Comparison of ENCODE assay signal across 28 mouse cellular contexts in genomic region chr2:90528107-90528506, GRCm38 (mm10). TPM values are rescaled to one million over a fixed set of nuclear protein-coding genes. Genes with fewer than 3 reads are reported as not detected.
A peak's percentile ranks its signal among the peaks of the same experiment; 100 is the strongest.
DNase-seq lines count a peak whose midpoint lies in the region; ATAC-seq lines count a peak whose summit lies in the region.
"Had no signal": no experiment of that assay in that cellular context is flagged by ENCODE, and none has a peak within 500 bp of the region (broad histone marks: within the 10 kb centered on the region; RNA-seq: fewer than 3 reads in every experiment).

No protein-coding gene starts in this region.

- H3K9me3 ChIP-seq in midbrain, embryonic 16.5 days (replicated peaks; ENCODE audit: control insufficient read depth, low read length, poor library complexity, severe bottlenecking), result no peaks in the 10 kb centered on the region
- H3K9me3 ChIP-seq in midbrain, embryonic 15.5 days, result no peaks in the 10 kb centered on the region
- H3K9me3 ChIP-seq: embryonic facial prominence, embryonic 10.5 days; embryonic facial prominence, embryonic 15.5 days; forebrain, embryonic 12.5 days; heart, embryonic 15.5 days; limb, embryonic 12.5 days; liver, embryonic 15.5 days; midbrain, embryonic 10.5 days had no signal

- no peak overlapping the region for H3K4me2 ChIP-seq in midbrain, embryonic 16.5 days (ENCODE audit: low read length)
- no peak overlapping the region for H3K4me2 ChIP-seq in midbrain, embryonic 15.5 days
- H3K4me2 ChIP-seq: embryonic facial prominence, embryonic 15.5 days; forebrain, embryonic 12.5 days; heart, embryonic 15.5 days; limb, embryonic 12.5 days; liver, embryonic 15.5 days had no signal

- H3K36me3 ChIP-seq in midbrain, embryonic 16.5 days (ENCODE audit: control insufficient read depth, insufficient read depth, low read length), result no peaks in the 10 kb centered on the region
- H3K36me3 ChIP-seq in midbrain, embryonic 15.5 days (replicated peaks), result no peaks in the 10 kb centered on the region
- H3K36me3 ChIP-seq: embryonic facial prominence, embryonic 10.5 days; embryonic facial prominence, embryonic 15.5 days; forebrain, embryonic 12.5 days; heart, embryonic 15.5 days; limb, embryonic 12.5 days; liver, embryonic 15.5 days; midbrain, embryonic 10.5 days had no signal

- H3K27me3 ChIP-seq in midbrain, embryonic 16.5 days (ENCODE audit: control insufficient read depth, insufficient read depth, low read depth, low read length), result no peaks in the 10 kb centered on the region
- H3K27me3 ChIP-seq in midbrain, embryonic 15.5 days (replicated peaks), result no peaks in the 10 kb centered on the region
- H3K27me3 ChIP-seq: embryonic facial prominence, embryonic 15.5 days; forebrain, embryonic 12.5 days; heart, embryonic 15.5 days; liver, embryonic 15.5 days had no signal

- H3K9ac ChIP-seq in midbrain, embryonic 16.5 days (ENCODE audit: low read depth, low read length), result no peak overlapping the region
- H3K9ac ChIP-seq in midbrain, embryonic 15.5 days, result no peak overlapping the region
- H3K9ac ChIP-seq: embryonic facial prominence, embryonic 15.5 days; forebrain, embryonic 12.5 days; heart, embryonic 15.5 days; limb, embryonic 12.5 days; liver, embryonic 15.5 days; lung, embryonic 14.5 days had no signal

- DNase-seq in induced T-regulatory cell, adult 2 months (ENCODE audit: low read depth), result peak; percentile 38
- DNase-seq in thymus, postnatal 4 days, result no peak
- no peak for DNase-seq in Muller cell, postnatal 12 days (ENCODE audit: inconsistent ontology term)
- DNase-seq: adrenal gland, adult 2 months; adrenal gland, postnatal 36 days; B cell, adult 2 months; cerebellum, adult 8-10 months; cerebellum, postnatal 25 days; gastrocnemius, postnatal 10 days; heart, postnatal 36 days; kidney, adult 11 months; kidney, postnatal 14 days; lung, embryonic 14.5 days; lung, postnatal 14 days; right cerebral cortex, adult 18-20 months; spleen, adult 18-20 months had no signal

- peak overlapping the region; percentile 39; the same call in 1 of the 2 replicates for H3K27ac ChIP-seq in midbrain, embryonic 16.5 days (ENCODE audit: low read length)
- no peak overlapping the region for H3K27ac ChIP-seq in midbrain, embryonic 15.5 days
- H3K27ac ChIP-seq: embryonic facial prominence, embryonic 10.5 days; embryonic facial prominence, embryonic 15.5 days; forebrain, embryonic 12.5 days; heart, embryonic 15.5 days; limb, embryonic 12.5 days; liver, embryonic 15.5 days had no signal

- WGBS in midbrain, embryonic 16.5 days, result 93% methylated on average over 5 of the region's 5 CpGs
- 93% methylated on average over 5 of the region's 5 CpGs for WGBS in midbrain, embryonic 15.5 days

- H3K4me1 ChIP-seq in midbrain, embryonic 16.5 days (ENCODE audit: control insufficient read depth, insufficient read depth, low read length), result peaks cover 16% of the 10 kb centered on the region
- peaks cover 20% of the 10 kb centered on the region for H3K4me1 ChIP-seq in midbrain, embryonic 15.5 days
- H3K4me1 ChIP-seq: heart, embryonic 15.5 days; limb, embryonic 12.5 days had no signal

- no peak for ATAC-seq in midbrain, embryonic 16.5 days
- no peak for ATAC-seq in midbrain, embryonic 15.5 days (replicated peaks)
- peak; percentile 66 for ATAC-seq in CD4-positive, CD25-positive, alpha-beta regulatory T cell, adult 4 months

- H3K4me3 ChIP-seq in midbrain, embryonic 16.5 days (ENCODE audit: low read depth, low read length), result no peak overlapping the region
- H3K4me3 ChIP-seq in midbrain, embryonic 15.5 days, result no peak overlapping the region
- H3K4me3 ChIP-seq: embryonic facial prominence, embryonic 10.5 days; embryonic facial prominence, embryonic 15.5 days; forebrain, embryonic 12.5 days; heart, embryonic 15.5 days; left cerebral cortex, adult 2 months; limb, embryonic 12.5 days; liver, embryonic 15.5 days; midbrain, embryonic 10.5 days; myocyte had no signal

RNA-seq across cellular contexts. Expression of gene Ptprj, which starts 52.3 kb away (rescaled TPM):
- polyA plus RNA-seq in midbrain, embryonic 16.5 days (2015; fragmentation: Nextera tagmentation; extraction: Ambion mirVana), result 5.4 and 5.9 TPM in 2 replicates
- 5.9 and 6.1 TPM in 2 replicates for polyA plus RNA-seq in midbrain, embryonic 15.5 days (2015; fragmentation: Nextera tagmentation; extraction: Ambion mirVana)
- 1 to 10 TPM; 5.2 to 7.0 TPM for polyA plus RNA-seq in CD4-positive, CD25-positive, alpha-beta regulatory T cell, adult 4 months (2017; shearing (Covaris generic))
